Mouse (Mus musculus) heart, embryonic 11.5 days (tissue): ENCODE results near the gene Il18. TPM values are rescaled to one million over a fixed set of nuclear protein-coding genes. Genes with fewer than 3 reads are reported as not detected.

Experiments
- polyA plus RNA-seq: library from polyadenylated mRNA; unstranded; fragments of >200 nt; fragmentation: Nextera tagmentation; extraction: Ambion mirVana; gene quantifications from 2 replicates; pipeline ENCODE4 v1.2.1, GENCODE M21; 2014

Il18 gene
- polyA plus RNA-seq, 1 experiment from 2014 or later = 5.5 TPM

Other genes starting within 250 kb of the Il18 start
- 192 and 226 TPM in 2 replicates for gene Rpl10-ps3, start 209.9 kb upstream of the Il18 start, polyA plus RNA-seq
- gene Plet1, start 60.3 kb upstream of the Il18 start, polyA plus RNA-seq = 0.23 and 1.0 TPM in 2 replicates
- 83.3 and 87.9 TPM in 2 replicates for gene Pts, start 26.1 kb upstream of the Il18 start, polyA plus RNA-seq
- 0.10 and 0.20 TPM in 2 replicates for gene Bco2, start 354 bp downstream of the Il18 start, polyA plus RNA-seq
- not detected in 2 replicates for gene Tex12, start 6.5 kb downstream of the Il18 start, polyA plus RNA-seq
- 572 and 623 TPM in 2 replicates for gene Sdhd, start 49.0 kb downstream of the Il18 start, polyA plus RNA-seq
- 292 and 318 TPM in 2 replicates for gene Timm8b, start 49.1 kb downstream of the Il18 start, polyA plus RNA-seq
- gene Pih1d2, start 62.5 kb downstream of the Il18 start, polyA plus RNA-seq = 1.8 and 3.1 TPM in 2 replicates
- 20.2 and 21.3 TPM in 2 replicates for gene Nkapd1, start 62.6 kb downstream of the Il18 start, polyA plus RNA-seq
- gene Dlat, start 105.0 kb downstream of the Il18 start, polyA plus RNA-seq = 122 and 144 TPM in 2 replicates
- 7.3 and 7.5 TPM in 2 replicates for gene Dixdc1, start 184.7 kb downstream of the Il18 start, polyA plus RNA-seq
- gene 2310030G06Rik, start 191.7 kb downstream of the Il18 start, polyA plus RNA-seq = 7.7 and 9.4 TPM in 2 replicates
- 841 and 878 TPM in 2 replicates for gene Cryab, start 196.5 kb downstream of the Il18 start, polyA plus RNA-seq
- 319 and 338 TPM in 2 replicates for gene Hspb2, start 197.5 kb downstream of the Il18 start, polyA plus RNA-seq
- 9.8 and 9.9 TPM in 2 replicates for gene Fdxacb1, start 213.4 kb downstream of the Il18 start, polyA plus RNA-seq
- 34.2 and 37.3 TPM in 2 replicates for gene Alg9, start 220.2 kb downstream of the Il18 start, polyA plus RNA-seq
- gene 1110032A03Rik, start 220.7 kb downstream of the Il18 start, polyA plus RNA-seq = 22.2 and 22.9 TPM in 2 replicates